Mouse (Mus musculus) bone marrow macrophage, adult 2 months (primary cell): ENCODE results near the gene Gm43191.

ENCODE experiments used
- CTCF ChIP-seq: IDR thresholded peaks from 2 replicates; pipeline ENCODE4 v1.5.1; 2012; ENCODE audit warnings: low read depth, mild to moderate bottlenecking, low read length, moderate library complexity
- POLR2A ChIP-seq: IDR thresholded peaks from 2 replicates; pipeline ENCODE4 v1.6.1; 2012; ENCODE audit warnings: mild to moderate bottlenecking, low read depth, low read length, borderline replicate concordance

DNA sequence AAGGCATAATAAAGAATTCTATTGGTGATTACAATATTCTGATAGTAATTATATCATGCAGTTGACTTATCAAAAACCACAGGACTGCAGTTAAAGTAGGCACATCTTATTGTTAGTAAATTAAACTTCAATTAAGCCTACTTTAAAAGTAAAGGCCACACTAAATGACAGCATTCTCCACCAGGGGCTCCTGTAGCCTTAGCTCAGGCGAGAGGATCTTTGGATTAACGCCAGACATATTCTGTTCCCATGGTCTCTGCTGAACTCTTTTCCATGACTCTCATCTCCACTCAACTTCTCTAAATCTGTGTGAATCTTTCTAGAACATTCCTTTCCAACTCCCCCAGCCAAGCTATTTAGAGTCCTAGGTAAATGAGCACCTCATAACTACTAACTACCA, 17.7 kb upstream of the Gm43191 start:
- no peak for TF ChIP-seq POLR2A
- no peak for TF ChIP-seq CTCF
